Mouse (Mus musculus): Measurements from ENCODE around the gene Mmp25. TPM values are rescaled to one million over a fixed set of nuclear protein-coding genes. Genes with fewer than 3 reads are reported as not detected.
A peak's percentile ranks its signal among the peaks of the same experiment; 100 is the strongest.

Mmp25 gene
- polyA plus RNA-seq, 1 experiment from 2014 or later = 0.78 TPM

DNA sequence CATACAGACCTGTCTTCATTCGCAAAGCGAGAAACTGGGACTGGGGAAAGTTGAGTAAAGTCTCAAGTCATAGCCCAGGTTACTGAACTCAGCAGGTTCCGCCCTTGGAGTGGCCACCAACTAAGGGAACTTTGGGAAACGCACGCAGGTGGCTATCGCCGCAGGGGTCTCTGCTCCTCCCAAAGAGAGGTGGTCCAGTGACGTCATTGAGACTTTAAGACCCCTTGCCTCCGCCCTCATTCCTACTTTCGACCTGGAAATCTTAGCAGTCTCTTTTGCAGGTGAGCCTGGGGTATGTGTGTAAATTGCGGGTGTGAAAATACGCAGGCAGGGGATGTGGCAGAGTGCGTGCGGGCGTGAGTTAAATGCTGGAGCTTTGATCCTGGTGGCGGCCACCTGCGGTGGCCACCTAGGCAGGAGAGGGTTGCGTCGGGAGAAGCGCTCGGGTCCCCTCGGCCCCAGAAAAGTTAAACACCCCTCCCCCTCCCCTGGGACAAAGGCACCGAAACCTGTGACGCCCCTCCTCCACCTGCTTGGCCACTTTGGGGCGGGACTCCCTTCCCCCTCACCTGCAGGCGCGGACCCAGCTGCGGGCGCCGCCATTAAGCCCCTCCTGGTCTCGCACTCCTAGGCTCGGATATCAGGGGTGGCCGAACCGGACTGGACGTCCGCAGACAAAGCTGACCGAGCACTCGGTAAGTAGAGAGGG is 34.2 kb upstream of the Mmp25 start, which contains the start of gene Cldn6:
Gene Cldn6, plus strand, starts transcription at position 123 of the 709 bp plus-strand sequence.
- ATAC-seq (ENCODE audit: low read depth) = peak; percentile 11; the same call in 1 of the 2 replicates
- Histone ChIP-seq H3K9ac (ENCODE audit: low read length) (peak within 1 kb of the TSS; percentile 65), H3K4me3 (ENCODE audit: low read length) (peak within 1 kb of the TSS; percentile 53), H3K27me3 (ENCODE audit: control insufficient read depth, insufficient read depth, low read depth, low read length) (peaks cover 41% of the 10 kb centered on the region), H3K4me2 (ENCODE audit: low read depth, low read length) (peak within 1 kb of the TSS; percentile 55), H3K36me3 (ENCODE audit: control insufficient read depth, insufficient read depth, low read length) (no peaks in the 10 kb centered on the region), H3K9me3 (ENCODE audit: control insufficient read depth, low read length) (no peaks in the 10 kb centered on the region), H3K4me1 (replicated peaks; ENCODE audit: control insufficient read depth, insufficient read depth, low read length) (peaks cover 44% of the 10 kb centered on the region), H3K27ac (ENCODE audit: low read length) (peak within 1 kb of the TSS; percentile 68)
- WGBS = 2% methylated on average over 38 of the region's 38 CpGs

DNA sequence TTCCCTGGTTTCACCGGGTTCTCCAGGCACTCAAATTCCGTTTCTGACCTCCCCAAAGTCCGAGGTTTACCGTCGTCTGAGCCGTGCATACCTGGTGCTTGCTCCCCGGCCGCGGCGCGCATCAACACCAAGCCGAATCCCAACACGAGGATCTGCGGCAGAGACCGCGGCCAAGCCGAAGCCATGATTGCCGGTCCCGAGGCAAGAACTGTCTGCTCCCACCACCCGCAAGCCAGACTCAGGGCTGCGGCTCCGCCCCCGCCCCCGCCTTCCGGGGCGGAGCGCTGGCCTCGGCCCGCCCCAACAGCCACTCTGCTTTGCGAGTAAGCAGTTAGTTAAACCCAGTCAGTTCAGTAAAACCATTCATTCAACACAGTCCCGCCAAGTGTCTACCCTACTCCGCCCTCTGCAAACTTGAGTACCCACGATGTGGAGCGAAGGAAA is 32.2 kb upstream of the Mmp25 start, which contains the start of gene Tnfrsf12a:
Gene Tnfrsf12a, minus strand, starts transcription at position 233 of the 444 bp plus-strand sequence.
- no peaks in the 10 kb centered on the region for H3K36me3 ChIP-seq (ENCODE audit: control insufficient read depth, insufficient read depth, low read length)
- no peaks in the 10 kb centered on the region for H3K9me3 ChIP-seq (ENCODE audit: control insufficient read depth, low read length)
- H3K27me3 ChIP-seq (ENCODE audit: control insufficient read depth, insufficient read depth, low read depth, low read length) = peaks cover 31% of the 10 kb centered on the region
- peak; percentile 65 for ATAC-seq (ENCODE audit: low read depth)
- H3K4me3 ChIP-seq (ENCODE audit: low read length) = peak within 1 kb of the TSS; percentile 54
- H3K4me1 ChIP-seq (replicated peaks; ENCODE audit: control insufficient read depth, insufficient read depth, low read length) = peaks cover 48% of the 10 kb centered on the region
- WGBS = under 1% methylated on average over 34 of the region's 34 CpGs
- H3K27ac ChIP-seq (ENCODE audit: low read length) = peak within 1 kb of the TSS; percentile 47
- H3K4me2 ChIP-seq (ENCODE audit: low read depth, low read length) = peak within 1 kb of the TSS; percentile 74
- H3K9ac ChIP-seq (ENCODE audit: low read length) = peak within 1 kb of the TSS; percentile 64

DNA sequence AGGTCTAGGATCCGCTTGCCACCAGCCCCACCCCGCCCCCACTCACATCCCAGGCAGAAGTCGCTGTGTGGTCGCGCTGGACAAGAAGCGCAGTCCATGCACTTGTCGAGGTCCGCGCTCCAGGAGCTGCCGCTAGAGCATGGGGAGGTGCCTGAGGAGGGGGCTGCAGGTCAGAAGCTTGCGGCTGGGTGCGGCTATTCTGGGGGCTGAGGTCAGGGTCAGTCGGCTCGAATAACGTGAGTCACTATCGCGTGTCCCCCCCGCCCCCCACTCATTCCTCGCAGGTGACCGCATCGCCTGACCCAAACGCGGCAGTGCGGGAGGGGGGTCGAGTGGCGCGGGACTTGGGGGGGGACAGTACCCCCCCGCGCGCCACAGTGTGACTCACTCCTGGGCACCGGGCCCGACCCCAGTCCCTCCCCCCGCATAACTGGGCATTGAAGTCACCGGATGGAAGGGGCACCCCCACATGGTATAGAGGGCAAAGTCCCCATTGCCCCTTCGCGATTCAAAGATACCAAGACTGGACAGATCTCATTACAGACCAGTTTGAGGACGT is 31.5 kb upstream of the Mmp25 start:
- Histone ChIP-seq H3K27me3 (ENCODE audit: control insufficient read depth, insufficient read depth, low read depth, low read length) (peaks cover 24% of the 10 kb centered on the region), H3K9me3 (ENCODE audit: control insufficient read depth, low read length) (no peaks in the 10 kb centered on the region), H3K4me3 (ENCODE audit: low read length) (peak overlapping the region; percentile 54), H3K9ac (ENCODE audit: low read length) (peak overlapping the region; percentile 64), H3K4me2 (ENCODE audit: low read depth, low read length) (peak overlapping the region; percentile 74), H3K36me3 (ENCODE audit: control insufficient read depth, insufficient read depth, low read length) (no peaks in the 10 kb centered on the region), H3K4me1 (replicated peaks; ENCODE audit: control insufficient read depth, insufficient read depth, low read length) (peaks cover 42% of the 10 kb centered on the region), H3K27ac (ENCODE audit: low read length) (peak overlapping the region; percentile 47)
- ATAC-seq (ENCODE audit: low read depth) = no peak
- under 1% methylated on average over 28 of the region's 37 CpGs for WGBS

DNA sequence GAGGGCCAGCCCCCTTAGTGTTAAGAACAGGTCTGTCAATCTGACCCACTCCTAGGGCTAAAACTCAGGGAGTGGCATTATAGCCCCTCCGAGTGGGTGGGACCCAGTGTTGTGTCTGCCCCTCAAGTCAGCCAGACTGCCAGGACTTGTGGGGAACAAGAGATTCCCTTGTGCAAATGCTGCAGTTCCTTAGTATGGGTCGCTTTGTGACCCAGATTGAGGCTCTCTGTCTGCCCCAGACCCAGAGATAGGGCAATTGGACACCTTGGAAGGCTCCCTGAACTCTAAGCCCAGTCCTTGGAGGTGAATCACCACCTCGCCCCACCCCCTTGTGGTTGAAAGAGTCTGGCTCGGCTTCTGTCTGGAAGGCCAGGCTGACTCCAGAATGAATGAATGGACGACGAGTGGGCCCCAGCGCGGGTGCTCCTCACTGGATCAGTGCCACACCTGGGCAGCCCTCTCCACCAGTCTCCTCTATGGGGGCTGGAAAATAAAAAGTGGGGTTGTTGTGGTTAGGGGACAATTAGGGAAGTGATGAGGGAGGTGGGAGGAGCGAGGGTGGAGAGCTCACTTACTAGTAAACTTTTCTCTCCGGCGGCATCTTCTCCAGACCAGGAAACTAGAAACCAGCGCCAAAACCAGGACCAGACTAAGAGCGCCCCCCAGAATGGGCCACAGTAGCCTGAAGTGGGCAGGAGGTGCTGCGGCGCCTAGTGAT is 30.6 kb upstream of the Mmp25 start:
- Histone ChIP-seq H3K36me3 (ENCODE audit: control insufficient read depth, insufficient read depth, low read length) (no peaks in the 10 kb centered on the region), H3K27me3 (ENCODE audit: control insufficient read depth, insufficient read depth, low read depth, low read length) (peaks cover 17% of the 10 kb centered on the region), H3K4me2 (ENCODE audit: low read depth, low read length) (peak overlapping the region; percentile 78), H3K9me3 (ENCODE audit: control insufficient read depth, low read length) (no peaks in the 10 kb centered on the region), H3K9ac (ENCODE audit: low read length) (peak overlapping the region; percentile 64), H3K4me3 (ENCODE audit: low read length) (peak overlapping the region; percentile 54), H3K4me1 (replicated peaks; ENCODE audit: control insufficient read depth, insufficient read depth, low read length) (peaks cover 39% of the 10 kb centered on the region), H3K27ac (ENCODE audit: low read length) (no peak overlapping the region)
- 19% methylated on average over 15 of the region's 15 CpGs for WGBS
- ATAC-seq (ENCODE audit: low read depth) = no peak

DNA sequence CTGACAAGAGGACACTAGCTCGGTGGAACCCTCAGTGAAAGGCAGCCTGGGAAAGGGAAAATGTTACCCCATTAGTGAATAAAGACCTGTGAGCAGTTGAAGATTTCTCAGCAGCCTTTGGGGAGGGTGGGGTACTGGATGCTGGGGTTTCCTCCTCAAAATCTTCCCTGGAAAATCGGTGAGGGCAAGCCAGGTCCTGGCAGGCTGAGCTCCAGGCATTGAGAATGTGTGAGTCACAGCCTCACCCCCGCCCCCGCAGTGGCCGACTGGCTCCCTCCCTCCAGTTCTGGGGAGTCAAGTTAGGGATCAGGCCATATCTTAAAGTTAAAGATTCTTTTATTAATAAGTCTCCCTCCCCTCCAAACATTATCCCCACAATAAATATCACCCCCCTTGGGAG is 30.1 kb upstream of the Mmp25 start:
- peak overlapping the region; percentile 68 for H3K4me3 ChIP-seq (ENCODE audit: low read length)

DNA sequence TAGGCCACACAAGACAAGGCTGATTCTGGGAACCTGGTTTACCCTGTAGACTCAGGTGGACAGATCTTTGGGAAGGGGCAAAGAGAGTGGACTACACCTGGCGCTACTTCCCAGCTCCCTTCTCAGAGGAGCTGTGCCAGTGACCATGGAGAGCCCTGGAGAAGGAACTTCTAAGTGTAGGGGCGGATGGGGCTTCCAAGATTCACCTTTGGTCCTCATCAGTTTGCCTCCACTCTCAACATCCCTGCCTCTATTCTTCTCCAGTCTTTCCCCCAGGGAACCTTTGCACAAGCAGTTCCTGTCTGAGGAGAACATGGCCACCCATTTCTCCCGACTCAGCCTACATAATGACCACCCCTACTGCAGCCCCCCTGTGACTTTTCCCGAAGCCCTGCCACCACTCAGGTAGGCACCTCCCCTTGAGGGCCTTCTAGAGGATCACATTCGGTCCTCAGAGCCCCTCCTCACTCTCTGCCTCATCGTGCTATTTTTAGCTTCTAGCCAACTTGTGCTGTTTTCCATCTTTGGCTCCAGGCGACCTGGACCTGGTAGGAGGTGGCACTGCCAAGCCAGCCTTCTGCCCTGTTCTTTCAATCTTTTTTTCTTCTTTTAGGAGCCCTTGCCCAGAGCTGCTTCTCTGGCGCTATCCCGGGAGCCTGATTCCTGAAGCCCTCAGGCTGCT is 29.3 kb upstream of the Mmp25 start:
- no peaks in the 10 kb centered on the region for H3K9me3 ChIP-seq (ENCODE audit: control insufficient read depth, low read length)
- H3K4me1 ChIP-seq (replicated peaks; ENCODE audit: control insufficient read depth, insufficient read depth, low read length) = peaks cover 39% of the 10 kb centered on the region
- peaks cover 4% of the 10 kb centered on the region; the same call in 1 of the 2 replicates for H3K36me3 ChIP-seq (ENCODE audit: control insufficient read depth, insufficient read depth, low read length)
- H3K4me3 ChIP-seq (ENCODE audit: low read length) = peak overlapping the region; percentile 68
- peaks cover 9% of the 10 kb centered on the region for H3K27me3 ChIP-seq (ENCODE audit: control insufficient read depth, insufficient read depth, low read depth, low read length)
- peak overlapping the region; percentile 79 for H3K9ac ChIP-seq (ENCODE audit: low read length)
- H3K4me2 ChIP-seq (ENCODE audit: low read depth, low read length) = peak overlapping the region; percentile 78
- no peak for ATAC-seq (ENCODE audit: low read depth)
- H3K27ac ChIP-seq (ENCODE audit: low read length) = peak overlapping the region; percentile 70
- 32% methylated on average over 9 of the region's 9 CpGs for whole genome bisulfite sequencing

More for the DNA sequence above, 30.1 kb upstream of the Mmp25 start:
- Histone ChIP-seq H3K27me3 (ENCODE audit: control insufficient read depth, insufficient read depth, low read depth, low read length) (peaks cover 15% of the 10 kb centered on the region), H3K36me3 (ENCODE audit: control insufficient read depth, insufficient read depth, low read length) (no peaks in the 10 kb centered on the region), H3K4me2 (ENCODE audit: low read depth, low read length) (peak overlapping the region; percentile 78; the same call in 1 of the 2 replicates), H3K4me1 (replicated peaks; ENCODE audit: control insufficient read depth, insufficient read depth, low read length) (peaks cover 39% of the 10 kb centered on the region), H3K9ac (ENCODE audit: low read length) (no peak overlapping the region), H3K27ac (ENCODE audit: low read length) (peak overlapping the region; percentile 70), H3K9me3 (ENCODE audit: control insufficient read depth, low read length) (no peaks in the 10 kb centered on the region)
- no peak for ATAC-seq (ENCODE audit: low read depth)
- WGBS = 21% methylated on average over 5 of the region's 5 CpGs

DNA sequence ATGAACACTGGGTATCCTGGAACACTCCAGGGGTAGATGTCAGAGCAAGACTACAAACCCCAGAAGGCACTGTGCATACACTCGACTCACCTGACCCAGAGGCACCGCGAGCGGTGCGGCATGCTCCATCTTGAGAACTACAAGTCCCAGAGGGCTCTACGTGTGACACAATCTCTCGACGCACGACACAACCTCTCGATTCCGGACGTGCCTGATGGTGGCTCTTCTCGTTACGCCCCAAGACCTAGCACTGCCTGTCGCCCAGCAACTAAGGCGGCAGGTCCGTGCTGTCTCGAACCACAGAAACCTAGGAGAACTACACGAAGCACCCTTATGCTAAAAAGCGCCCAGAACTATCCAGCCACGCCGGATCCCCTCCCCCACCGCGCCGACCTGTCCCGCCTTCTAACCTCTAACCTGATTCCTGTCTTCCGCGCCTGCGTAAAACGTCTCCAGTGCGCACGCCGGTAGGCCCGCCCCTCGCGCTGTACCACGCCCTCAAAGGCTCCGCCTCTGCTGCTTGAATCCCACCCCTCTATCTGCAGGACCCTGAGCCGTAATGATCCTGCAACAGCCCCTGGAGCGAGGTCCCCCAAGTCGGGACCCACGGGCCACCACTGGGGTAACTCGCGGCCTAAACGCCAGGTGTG is 28.5 kb upstream of the Mmp25 start, which contains the start of the genes Hcfc1r1 and Thoc6:
Gene Hcfc1r1, plus strand, starts transcription at position 173 of the 650 bp plus-strand sequence.
Gene Thoc6, minus strand, starts transcription at position 459 of the 650 bp plus-strand sequence.
- under 1% methylated on average over 45 of the region's 45 CpGs for WGBS
- H3K9ac ChIP-seq (ENCODE audit: low read length) = peak within 1 kb of the TSS; percentile 79
- peaks cover 13% of the 10 kb centered on the region for H3K36me3 ChIP-seq (ENCODE audit: control insufficient read depth, insufficient read depth, low read length)
- peak within 1 kb of the TSS; percentile 74 for H3K27ac ChIP-seq (ENCODE audit: low read length)
- peaks cover 39% of the 10 kb centered on the region for H3K4me1 ChIP-seq (replicated peaks; ENCODE audit: control insufficient read depth, insufficient read depth, low read length)
- ATAC-seq (ENCODE audit: low read depth) = peak; percentile 92
- H3K27me3 ChIP-seq (ENCODE audit: control insufficient read depth, insufficient read depth, low read depth, low read length) = no peaks in the 10 kb centered on the region; the same call in 1 of the 2 replicates
- H3K4me2 ChIP-seq (ENCODE audit: low read depth, low read length) = peak within 1 kb of the TSS; percentile 78
- no peaks in the 10 kb centered on the region for H3K9me3 ChIP-seq (ENCODE audit: control insufficient read depth, low read length)
- H3K4me3 ChIP-seq (ENCODE audit: low read length) = peak within 1 kb of the TSS; percentile 68

DNA sequence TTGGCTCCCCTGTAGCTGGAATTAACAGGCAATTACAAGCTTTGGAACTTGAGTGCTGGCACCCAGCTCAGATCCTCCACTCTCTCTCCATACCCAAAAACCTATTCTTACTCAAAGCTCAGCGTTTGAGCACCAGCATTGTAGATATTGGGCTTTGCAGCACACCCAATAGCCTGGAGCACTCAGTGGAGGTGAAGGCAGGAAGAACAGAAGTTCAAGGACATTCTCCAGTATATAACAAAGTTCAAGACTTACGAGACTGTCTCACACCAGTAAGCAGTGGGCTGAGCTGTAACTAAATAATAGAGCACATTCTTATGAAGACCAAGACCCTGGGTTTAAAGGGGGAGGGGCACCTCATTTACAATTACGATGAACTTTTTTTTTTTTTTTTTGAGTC is 27.7 kb upstream of the Mmp25 start:
- H3K4me3 ChIP-seq (ENCODE audit: low read length) = peak overlapping the region; percentile 68
- no peaks in the 10 kb centered on the region for H3K9me3 ChIP-seq (ENCODE audit: control insufficient read depth, low read length)
- H3K27me3 ChIP-seq (ENCODE audit: control insufficient read depth, insufficient read depth, low read depth, low read length) = no peaks in the 10 kb centered on the region
- no peak for ATAC-seq (ENCODE audit: low read depth)
- H3K36me3 ChIP-seq (ENCODE audit: control insufficient read depth, insufficient read depth, low read length) = peaks cover 14% of the 10 kb centered on the region
- H3K4me1 ChIP-seq (replicated peaks; ENCODE audit: control insufficient read depth, insufficient read depth, low read length) = peaks cover 37% of the 10 kb centered on the region
- H3K27ac ChIP-seq (ENCODE audit: low read length) = no peak overlapping the region
- peak overlapping the region; percentile 79 for H3K9ac ChIP-seq (ENCODE audit: low read length)
- peak overlapping the region; percentile 78 for H3K4me2 ChIP-seq (ENCODE audit: low read depth, low read length)
- WGBS = 59% methylated on average over 3 of the region's 3 CpGs

Measured in lung, embryonic 16.5 days (tissue).